Mouse (Mus musculus) forebrain, embryonic 13.5 days (tissue): ENCODE results near the gene Smurf1. TPM values are rescaled to one million over a fixed set of nuclear protein-coding genes. Genes with fewer than 3 reads are reported as not detected.
A peak's percentile ranks its signal among the peaks of the same experiment; 100 is the strongest.

Experiments
- ATAC-seq: fragments of 200-750 bp; cut with Nextera tagmentation; 2 replicates; pipeline ENCODE4 v1.8.0; 2017
- H3K27ac ChIP-seq: fragments of 300-500 bp; sonication (generic); 2 replicates; pipeline ENCODE4 v1.5.1; 2015; ENCODE audit warnings: inconsistent platforms, mild to moderate bottlenecking, moderate library complexity
- H3K27me3 ChIP-seq: fragments of 300-500 bp; sonication (generic); 2 replicates; pipeline ENCODE4 v1.6.1; 2015; ENCODE audit warnings: mild to moderate bottlenecking, inconsistent platforms
- H3K36me3 ChIP-seq: fragments of 300-500 bp; sonication (generic); 2 replicates; pipeline ENCODE4 v1.6.1; 2015; ENCODE audit warnings: mild to moderate bottlenecking, inconsistent platforms; ENCODE audit not compliant: poor library complexity, severe bottlenecking
- H3K4me1 ChIP-seq: fragments of 300-500 bp; sonication (generic); 2 replicates; pipeline ENCODE4 v1.6.1; 2015; ENCODE audit warnings: inconsistent platforms
- H3K4me2 ChIP-seq: fragments of 300-500 bp; sonication (generic); 2 replicates; pipeline ENCODE4 v1.6.1; 2015; ENCODE audit warnings: inconsistent platforms, mild to moderate bottlenecking, moderate library complexity
- H3K4me3 ChIP-seq: fragments of 300-500 bp; sonication (generic); 2 replicates; pipeline ENCODE4 v1.5.1; 2015; ENCODE audit warnings: mild to moderate bottlenecking, inconsistent platforms
- H3K9ac ChIP-seq: fragments of 300-500 bp; sonication (generic); 2 replicates; pipeline ENCODE4 v1.6.1; 2015; ENCODE audit warnings: mild to moderate bottlenecking, inconsistent platforms
- H3K9me3 ChIP-seq: fragments of 300-500 bp; sonication (generic); replicated peaks from 2 replicates; pipeline ENCODE4 v1.6.1; 2016; ENCODE audit warnings: inconsistent platforms
- WGBS: fragments of 180-500 bp; shearing (Covaris S2); methylation state at CpG from one replicate; pipeline ENCODE4 v1.1.7; 2015; 5-methylcytosine and 5-hydroxymethylcytosine counted together
- polyA plus RNA-seq: library from polyadenylated mRNA; unstranded; fragments of >200 nt; fragmentation: Nextera tagmentation; extraction: Ambion mirVana; gene quantifications from 2 replicates; pipeline ENCODE4 v1.2.1, GENCODE M21; 2015

The Smurf1 gene
- polyA plus RNA-seq, 1 experiment from 2014 or later = 16.8 TPM

GRCm38 (mm10) chr5:144928856-144929713 lies 36.6 kb downstream of the Smurf1 start:
- Histone ChIP-seq H3K36me3 (no peaks in the 10 kb centered on the region), H3K4me2 (no peak overlapping the region), H3K4me3 (no peak overlapping the region), H3K4me1 (peaks cover 12% of the 10 kb centered on the region), H3K9me3 (no peaks in the 10 kb centered on the region), H3K27me3 (no peaks in the 10 kb centered on the region), H3K9ac (no peak overlapping the region), H3K27ac (no peak overlapping the region)
- no peak for ATAC-seq
- WGBS = 57% methylated on average over 11 of the region's 11 CpGs

DNA sequence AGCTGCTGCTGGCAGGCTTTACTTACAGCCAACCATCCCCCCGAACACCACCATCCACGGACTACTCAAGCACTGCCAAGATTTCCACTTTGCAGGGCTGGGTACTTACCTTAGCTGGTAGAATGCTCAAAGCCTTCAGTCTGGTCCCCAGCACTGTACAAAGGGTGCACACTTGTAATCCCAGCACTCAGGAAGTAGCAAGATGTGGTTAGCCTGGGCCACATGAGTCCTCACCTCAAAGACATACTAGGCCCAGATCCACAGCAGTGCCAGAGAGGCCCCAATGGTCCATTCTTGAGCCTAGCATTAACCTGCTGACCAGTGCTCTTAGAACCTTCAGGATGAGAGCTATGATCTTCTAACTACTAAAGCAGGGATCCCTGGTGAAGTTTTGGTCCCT lies 39.4 kb downstream of the Smurf1 start:
- H3K4me1 ChIP-seq = peaks cover 29% of the 10 kb centered on the region
- no peak overlapping the region for H3K9ac ChIP-seq
- no peak overlapping the region for H3K4me2 ChIP-seq
- no peak for ATAC-seq
- H3K4me3 ChIP-seq = no peak overlapping the region
- H3K27me3 ChIP-seq = no peaks in the 10 kb centered on the region
- H3K36me3 ChIP-seq = no peaks in the 10 kb centered on the region
- H3K9me3 ChIP-seq = no peaks in the 10 kb centered on the region
- H3K27ac ChIP-seq = no peak overlapping the region
- 81% methylated on average over 2 of the region's 2 CpGs for WGBS

DNA sequence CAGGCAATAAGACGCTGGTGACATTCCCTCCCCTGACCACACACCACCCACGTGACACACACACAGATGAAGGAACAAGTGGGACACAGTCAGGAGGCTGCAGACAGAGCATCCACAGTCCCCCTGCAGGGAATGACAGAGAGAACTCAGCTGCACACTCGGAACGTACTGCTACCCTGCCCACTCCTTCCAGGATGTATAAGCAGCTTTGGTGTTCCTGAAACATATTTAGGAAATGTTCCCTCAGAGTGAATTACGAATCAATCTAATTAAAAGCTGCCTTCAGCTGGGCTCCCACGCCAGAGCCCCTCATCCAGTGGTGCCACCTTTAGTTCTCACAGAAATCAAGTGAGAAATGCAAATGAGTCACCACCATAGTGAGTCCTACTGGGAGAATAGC lies 42.3 kb downstream of the Smurf1 start:
- H3K4me2 ChIP-seq = no peak overlapping the region
- 40% methylated on average over 6 of the region's 6 CpGs for WGBS
- ATAC-seq = 0 out of 2 replicates have a peak, but pooled peaks have one; percentile 27
- H3K36me3 ChIP-seq = no peaks in the 10 kb centered on the region
- H3K9ac ChIP-seq = no peak overlapping the region
- H3K27ac ChIP-seq = no peak overlapping the region
- no peaks in the 10 kb centered on the region for H3K27me3 ChIP-seq
- no peaks in the 10 kb centered on the region for H3K9me3 ChIP-seq
- H3K4me3 ChIP-seq = no peak overlapping the region
- peaks cover 38% of the 10 kb centered on the region for H3K4me1 ChIP-seq

DNA sequence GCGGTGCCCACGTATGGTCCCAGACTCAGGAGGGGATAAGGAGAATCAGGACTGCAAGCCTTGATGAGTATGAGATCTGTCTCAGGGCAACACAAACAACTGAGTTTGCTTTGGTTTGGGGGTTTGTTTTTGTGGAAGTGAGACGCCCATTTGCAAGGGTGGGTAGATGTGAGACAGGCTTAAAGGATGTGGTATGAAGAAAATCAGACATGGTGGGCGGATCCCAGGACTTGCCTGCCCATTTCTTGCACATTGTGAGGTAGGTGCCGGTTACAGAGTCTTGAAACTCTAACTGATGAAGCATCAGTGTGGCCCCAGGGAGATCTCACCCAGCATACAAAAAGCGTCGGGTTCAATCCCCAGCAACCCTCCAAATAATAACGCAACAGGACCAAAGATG lies 45.9 kb downstream of the Smurf1 start:
- H3K36me3 ChIP-seq = no peaks in the 10 kb centered on the region
- no peaks in the 10 kb centered on the region for H3K9me3 ChIP-seq
- H3K4me3 ChIP-seq = no peak overlapping the region
- ATAC-seq = no peak
- no peak overlapping the region for H3K4me2 ChIP-seq
- peaks cover 38% of the 10 kb centered on the region for H3K4me1 ChIP-seq
- no peak overlapping the region for H3K9ac ChIP-seq
- 89% methylated on average over 8 of the region's 8 CpGs for WGBS
- H3K27me3 ChIP-seq = no peaks in the 10 kb centered on the region
- no peak overlapping the region for H3K27ac ChIP-seq

DNA sequence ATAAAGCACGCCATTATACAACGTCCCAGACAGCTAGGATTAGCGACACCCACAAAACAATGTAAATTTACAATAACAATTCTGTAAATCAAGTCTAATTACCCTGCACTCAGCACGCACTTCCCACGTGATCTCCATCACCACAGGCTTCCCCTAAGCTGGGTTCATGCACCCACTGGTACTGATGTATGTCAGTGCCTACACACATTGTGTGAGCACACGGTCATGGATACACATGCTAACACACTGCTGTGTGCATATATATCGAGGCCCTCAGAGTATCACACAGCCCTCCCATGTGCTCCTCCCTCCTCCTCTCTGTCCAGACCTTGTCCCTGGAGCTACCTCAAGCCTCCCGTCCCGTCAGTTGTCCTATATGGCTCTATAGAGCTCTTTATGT lies 46.5 kb downstream of the Smurf1 start:
- Histone ChIP-seq H3K9me3 (no peaks in the 10 kb centered on the region), H3K27ac (no peak overlapping the region), H3K4me3 (no peak overlapping the region), H3K36me3 (no peaks in the 10 kb centered on the region), H3K9ac (no peak overlapping the region), H3K4me1 (peaks cover 44% of the 10 kb centered on the region), H3K4me2 (no peak overlapping the region), H3K27me3 (no peaks in the 10 kb centered on the region)
- ATAC-seq = no peak
- WGBS = 52% methylated on average over 9 of the region's 9 CpGs

GRCm38 (mm10) chr5:144918204-144918603 lies 47.4 kb downstream of the Smurf1 start:
- ATAC-seq = no peak
- H3K4me1 ChIP-seq = peaks cover 46% of the 10 kb centered on the region
- H3K36me3 ChIP-seq = no peaks in the 10 kb centered on the region
- H3K9ac ChIP-seq = no peak overlapping the region
- no peaks in the 10 kb centered on the region for H3K9me3 ChIP-seq
- H3K4me2 ChIP-seq = no peak overlapping the region
- 81% methylated on average over 8 of the region's 8 CpGs for WGBS
- no peak overlapping the region for H3K27ac ChIP-seq
- no peak overlapping the region for H3K4me3 ChIP-seq
- no peaks in the 10 kb centered on the region for H3K27me3 ChIP-seq

- no peaks in the 10 kb centered on the region for H3K9me3 ChIP-seq
- peaks cover 46% of the 10 kb centered on the region for H3K4me1 ChIP-seq
- no peak overlapping the region for H3K4me3 ChIP-seq
- H3K4me2 ChIP-seq = no peak overlapping the region
- H3K27ac ChIP-seq = no peak overlapping the region
- 87% methylated on average over 6 of the region's 6 CpGs for WGBS
- H3K9ac ChIP-seq = no peak overlapping the region
- no peaks in the 10 kb centered on the region for H3K27me3 ChIP-seq
- no peaks in the 10 kb centered on the region for H3K36me3 ChIP-seq
- no peak for ATAC-seq
These were observed 48.5 kb downstream of the Smurf1 start for GRCm38 (mm10) chr5:144917172-144917571.

DNA sequence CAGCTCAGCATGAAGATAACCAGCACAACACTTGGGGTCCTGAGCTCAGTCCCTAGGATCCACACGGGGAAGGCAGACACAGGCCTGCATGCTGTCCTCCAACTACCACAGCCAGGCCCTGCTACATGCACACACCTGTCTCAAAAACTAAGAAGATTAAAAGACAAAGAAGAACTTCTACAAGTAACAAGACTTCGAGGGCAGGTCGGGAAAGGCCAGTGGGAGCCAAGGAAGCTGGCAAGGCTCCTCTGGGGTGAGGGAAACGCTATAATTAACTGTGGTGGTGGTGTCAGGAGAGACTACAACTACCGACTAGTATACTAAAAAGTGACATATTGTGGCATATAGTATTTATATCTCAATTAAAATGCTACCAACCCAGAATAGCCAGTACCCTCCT lies 49.8 kb downstream of the Smurf1 start:
- H3K4me1 ChIP-seq = peaks cover 43% of the 10 kb centered on the region
- H3K9ac ChIP-seq = no peak overlapping the region
- H3K36me3 ChIP-seq = no peaks in the 10 kb centered on the region
- no peak overlapping the region for H3K4me3 ChIP-seq
- no peak overlapping the region for H3K4me2 ChIP-seq
- ATAC-seq = no peak
- H3K27ac ChIP-seq = no peak overlapping the region
- WGBS = 80% methylated on average over 5 of the region's 5 CpGs
- H3K9me3 ChIP-seq = no peaks in the 10 kb centered on the region
- no peaks in the 10 kb centered on the region for H3K27me3 ChIP-seq

GRCm38 (mm10) chr5:144914433-144914906 lies 51.2 kb downstream of the Smurf1 start:
- Histone ChIP-seq H3K27ac (no peak overlapping the region), H3K4me2 (no peak overlapping the region), H3K4me1 (peaks cover 36% of the 10 kb centered on the region), H3K36me3 (no peaks in the 10 kb centered on the region), H3K4me3 (no peak overlapping the region), H3K9me3 (no peaks in the 10 kb centered on the region), H3K27me3 (no peaks in the 10 kb centered on the region), H3K9ac (peak overlapping the region; percentile 30; the same call in 1 of the 2 replicates)
- 64% methylated on average over 7 of the region's 7 CpGs for WGBS
- ATAC-seq = no peak

DNA sequence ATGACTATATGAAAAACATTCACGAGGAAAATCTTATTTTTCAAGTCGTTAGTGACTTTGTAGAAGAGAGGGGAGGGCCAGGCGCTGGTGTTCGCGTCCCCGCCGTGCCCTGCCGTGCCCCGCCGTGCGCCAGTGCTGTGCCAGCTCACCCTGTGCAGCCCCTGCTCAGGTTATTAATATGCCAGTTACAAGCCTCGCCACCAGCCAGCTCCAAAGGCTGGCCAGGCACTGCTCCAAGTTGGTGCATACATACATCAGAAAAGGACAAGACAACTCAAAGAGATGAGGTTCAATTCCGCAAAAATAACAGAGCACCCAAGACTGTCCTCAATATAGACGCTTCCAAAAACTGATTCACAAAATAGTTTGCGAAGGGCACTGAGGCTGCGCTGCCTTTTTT lies 51.7 kb downstream of the Smurf1 start:
- Histone ChIP-seq H3K36me3 (no peaks in the 10 kb centered on the region), H3K9me3 (no peaks in the 10 kb centered on the region), H3K4me1 (peaks cover 30% of the 10 kb centered on the region), H3K4me2 (no peak overlapping the region), H3K27me3 (no peaks in the 10 kb centered on the region), H3K4me3 (no peak overlapping the region), H3K9ac (no peak overlapping the region), H3K27ac (no peak overlapping the region)
- ATAC-seq = no peak
- WGBS = 80% methylated on average over 16 of the region's 16 CpGs

- 79% methylated on average over 5 of the region's 5 CpGs for WGBS
- H3K36me3 ChIP-seq = no peaks in the 10 kb centered on the region
- H3K4me2 ChIP-seq = no peak overlapping the region
- no peaks in the 10 kb centered on the region for H3K27me3 ChIP-seq
- H3K4me3 ChIP-seq = no peak overlapping the region
- H3K4me1 ChIP-seq = peaks cover 26% of the 10 kb centered on the region
- no peak overlapping the region for H3K27ac ChIP-seq
- no peak overlapping the region for H3K9ac ChIP-seq
- no peak for ATAC-seq
- H3K9me3 ChIP-seq = no peaks in the 10 kb centered on the region
These were observed 52.3 kb downstream of the Smurf1 start for GRCm38 (mm10) chr5:144913361-144913760.

DNA sequence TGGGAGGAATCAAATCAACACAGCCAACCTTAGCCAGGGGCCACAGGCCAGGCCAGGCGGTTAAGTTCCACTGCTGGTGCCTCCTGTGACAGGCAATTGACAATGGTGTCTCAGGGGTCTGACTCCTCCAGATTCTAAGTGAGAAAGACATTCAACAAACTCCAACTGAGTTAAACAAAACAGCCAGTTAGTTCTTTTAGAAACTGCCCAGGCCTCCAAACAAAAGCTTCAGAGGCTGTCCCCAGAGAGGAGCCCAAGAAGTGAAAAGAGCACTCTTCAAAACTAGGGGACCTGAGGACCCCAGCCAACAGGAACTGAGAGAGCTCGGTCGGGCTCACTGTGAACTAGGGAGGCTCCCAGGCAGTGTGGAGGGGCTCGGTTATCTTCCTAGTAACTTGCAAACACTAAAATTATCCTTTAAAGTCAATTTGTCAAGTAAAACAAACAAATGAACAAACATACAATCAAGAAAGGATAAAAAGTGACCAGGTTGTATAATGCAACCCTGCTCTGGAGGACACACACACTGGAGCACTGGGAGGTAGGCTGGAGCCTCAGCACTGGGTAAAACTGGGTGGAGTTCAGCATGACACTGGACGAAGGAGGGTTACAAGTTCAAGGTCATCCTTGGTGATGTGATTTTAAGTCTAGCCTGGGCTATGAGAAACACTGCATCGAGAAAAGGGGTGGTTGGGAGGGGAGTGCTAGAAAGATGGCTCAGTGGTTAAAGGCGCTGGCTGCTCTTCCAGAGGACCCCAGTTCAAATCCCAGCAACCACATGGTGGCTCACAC lies 52.9 kb downstream of the Smurf1 start:
- H3K27ac ChIP-seq = no peak overlapping the region; the same call in 1 of the 2 replicates
- H3K9me3 ChIP-seq = no peaks in the 10 kb centered on the region
- H3K4me2 ChIP-seq = no peak overlapping the region
- 40% methylated on average over 7 of the region's 7 CpGs for WGBS
- peaks cover 26% of the 10 kb centered on the region for H3K4me1 ChIP-seq
- no peak overlapping the region for H3K4me3 ChIP-seq
- H3K9ac ChIP-seq = no peak overlapping the region
- H3K36me3 ChIP-seq = no peaks in the 10 kb centered on the region
- H3K27me3 ChIP-seq = no peaks in the 10 kb centered on the region
- no peak for ATAC-seq
